Mouse (Mus musculus) stomach, postnatal 0 days (tissue): ENCODE data around the gene Enox1. TPM values are rescaled to one million over a fixed set of nuclear protein-coding genes. Genes with fewer than 3 reads are reported as not detected.

Experiments used
- ATAC-seq: fragments of 200-750 bp; cut with Nextera tagmentation; 2 replicates; pipeline ENCODE4 v1.8.0; 2017; ENCODE audit not compliant: low FRiP score, low TSS enrichment
- DNase-seq: peaks from one replicate; pipeline ENCODE4 v3.0.0-alpha.2; 2016; ENCODE audit warnings: low spot score
- H3K27ac ChIP-seq: fragments of 300-500 bp; sonication (generic); replicated peaks from 2 replicates; pipeline ENCODE4 v1.5.1; 2014; ENCODE audit warnings: mild to moderate bottlenecking, control low read depth
- H3K27me3 ChIP-seq: fragments of 300-500 bp; sonication (generic); 2 replicates; pipeline ENCODE4 v1.6.1; 2014; ENCODE audit warnings: low read length; ENCODE audit not compliant: control insufficient read depth, insufficient read depth
- H3K36me3 ChIP-seq: fragments of 300-500 bp; sonication (generic); 2 replicates; pipeline ENCODE4 v1.6.1; 2014; ENCODE audit warnings: low read length, mixed read lengths; ENCODE audit not compliant: control insufficient read depth, insufficient read depth
- H3K4me1 ChIP-seq: fragments of 300-500 bp; sonication (generic); replicated peaks from 2 replicates; pipeline ENCODE4 v1.6.1; 2014; ENCODE audit warnings: antibody characterized with exemption; ENCODE audit not compliant: control insufficient read depth, insufficient read depth
- H3K4me2 ChIP-seq: fragments of 300-500 bp; sonication (generic); replicated peaks from 2 replicates; pipeline ENCODE4 v1.6.1; 2014; ENCODE audit warnings: low read depth, mild to moderate bottlenecking, control low read depth, moderate library complexity
- H3K4me3 ChIP-seq: fragments of 300-500 bp; sonication (generic); 2 replicates; pipeline ENCODE4 v1.5.1; 2014; ENCODE audit warnings: low read depth, low read length, control low read depth
- H3K9ac ChIP-seq: fragments of 300-500 bp; sonication (generic); 2 replicates; pipeline ENCODE4 v1.6.1; 2014; ENCODE audit warnings: mild to moderate bottlenecking, low read length, control low read depth, mixed read lengths
- H3K9me3 ChIP-seq: fragments of 300-500 bp; sonication (generic); 2 replicates; pipeline ENCODE4 v1.6.1; 2016; ENCODE audit warnings: low read length; ENCODE audit not compliant: control insufficient read depth
- CTCF ChIP-seq: IDR thresholded peaks from 2 replicates; pipeline ENCODE4 v1.5.1; 2016; ENCODE audit warnings: antibody characterized with exemption, low read depth, mild to moderate bottlenecking, moderate library complexity
- EP300 ChIP-seq: optimal IDR thresholded peaks from 2 replicates; pipeline ENCODE3; 2016; ENCODE audit warnings: antibody characterized with exemption
- WGBS: fragments of 180-500 bp; shearing (Covaris S2); extraction: QIAGEN DNeasy Blood & Tissue Kit; methylation state at CpG from one replicate; pipeline ENCODE4 v1.1.7; 2014; 5-methylcytosine and 5-hydroxymethylcytosine counted together
- polyA plus RNA-seq: library from polyadenylated mRNA; unstranded; fragments of >200 nt; fragmentation: Nextera tagmentation; extraction: Ambion mirVana; gene quantifications from 2 replicates; pipeline ENCODE4 v1.2.1, GENCODE M21; 2015

The Enox1 gene
- polyA plus RNA-seq, 1 experiment from 2014 or later, result 2.5 TPM

GRCm38 (mm10) chr14:77670945-77671344 lies 514.4 kb downstream of the Enox1 start:
- Histone ChIP-seq H3K27ac (no peak overlapping the region), H3K9me3 (no peaks in the 10 kb centered on the region), H3K36me3 (no peaks in the 10 kb centered on the region), H3K27me3 (no peaks in the 10 kb centered on the region), H3K9ac (no peak overlapping the region), H3K4me1 (0 out of 2 replicates have a peak, but pooled peaks cover 3% of the 10 kb centered on the region), H3K4me2 (no peak overlapping the region), H3K4me3 (no peak overlapping the region)
- ATAC-seq, result no peak
- WGBS, result 83% methylated on average over 5 of the region's 5 CpGs
- no peak for DNase-seq
- TF ChIP-seq CTCF (no peak), EP300 (no peak)

- Histone ChIP-seq H3K9me3 (no peaks in the 10 kb centered on the region), H3K27me3 (no peaks in the 10 kb centered on the region), H3K4me2 (no peak overlapping the region), H3K4me1 (0 out of 2 replicates have a peak, but pooled peaks cover 3% of the 10 kb centered on the region), H3K27ac (no peak overlapping the region), H3K36me3 (no peaks in the 10 kb centered on the region), H3K4me3 (no peak overlapping the region), H3K9ac (no peak overlapping the region)
- DNase-seq (no peak), ATAC-seq (no peak)
- 69% methylated on average over 11 of the region's 11 CpGs for WGBS
- no peak for TF ChIP-seq CTCF
- TF ChIP-seq EP300, result no peak
Observed at GRCm38 (mm10) chr14:77671961-77672360, 515.4 kb downstream of the Enox1 start.

GRCm38 (mm10) chr14:77673138-77673537 lies 516.6 kb downstream of the Enox1 start:
- no peak overlapping the region for H3K9ac ChIP-seq
- peak; percentile 21 for DNase-seq

GRCm38 (mm10) chr14:77677951-77678350 lies 521.4 kb downstream of the Enox1 start:
- Histone ChIP-seq H3K4me3 (no peak overlapping the region), H3K27me3 (no peaks in the 10 kb centered on the region), H3K9ac (no peak overlapping the region), H3K4me2 (no peak overlapping the region), H3K27ac (no peak overlapping the region), H3K4me1 (0 out of 2 replicates have a peak, but pooled peaks cover 1% of the 10 kb centered on the region), H3K36me3 (no peaks in the 10 kb centered on the region), H3K9me3 (no peaks in the 10 kb centered on the region)
- DNase-seq, result no peak
- no peak for ATAC-seq
- 61% methylated on average over 7 of the region's 7 CpGs for WGBS
- no peak for TF ChIP-seq EP300
- TF ChIP-seq CTCF, result no peak

More at GRCm38 (mm10) chr14:77673138-77673537, 516.6 kb downstream of the Enox1 start:
- H3K4me1 ChIP-seq, result 0 out of 2 replicates have a peak, but pooled peaks cover 3% of the 10 kb centered on the region
- H3K36me3 ChIP-seq, result no peaks in the 10 kb centered on the region
- H3K27ac ChIP-seq, result no peak overlapping the region
- TF ChIP-seq CTCF, result 0 out of 2 replicates have a peak, but pooled peaks have one; percentile 11
- TF ChIP-seq EP300, result no peak
- peak; percentile 69 for ATAC-seq
- H3K4me3 ChIP-seq, result no peak overlapping the region
- H3K9me3 ChIP-seq, result no peaks in the 10 kb centered on the region
- H3K27me3 ChIP-seq, result no peaks in the 10 kb centered on the region
- H3K4me2 ChIP-seq, result no peak overlapping the region
- WGBS, result 11% methylated on average over 8 of the region's 8 CpGs

GRCm38 (mm10) chr14:77679877-77680276 lies 523.3 kb downstream of the Enox1 start:
- WGBS, result 68% methylated on average over 9 of the region's 9 CpGs
- ATAC-seq (no peak), DNase-seq (no peak)
- Histone ChIP-seq H3K4me1 (no peaks in the 10 kb centered on the region), H3K36me3 (no peaks in the 10 kb centered on the region), H3K4me3 (no peak overlapping the region), H3K27ac (no peak overlapping the region), H3K9me3 (no peaks in the 10 kb centered on the region), H3K4me2 (no peak overlapping the region), H3K27me3 (no peaks in the 10 kb centered on the region; the same call in 1 of the 2 replicates), H3K9ac (no peak overlapping the region)
- TF ChIP-seq CTCF (no peak), EP300 (no peak)

GRCm38 (mm10) chr14:77682888-77683555 lies 526.5 kb downstream of the Enox1 start:
- H3K27me3 ChIP-seq, result no peaks in the 10 kb centered on the region; the same call in 1 of the 2 replicates
- H3K9me3 ChIP-seq, result no peaks in the 10 kb centered on the region
- H3K4me3 ChIP-seq, result no peak overlapping the region
- ATAC-seq, result no peak
- WGBS, result 94% methylated on average over 10 of the region's 10 CpGs
- no peaks in the 10 kb centered on the region for H3K36me3 ChIP-seq
- H3K9ac ChIP-seq, result no peak overlapping the region
- no peak for DNase-seq
- H3K4me2 ChIP-seq, result no peak overlapping the region
- no peak for TF ChIP-seq CTCF
- no peak for TF ChIP-seq EP300
- H3K4me1 ChIP-seq, result no peaks in the 10 kb centered on the region
- H3K27ac ChIP-seq, result no peak overlapping the region
